Mouse (Mus musculus) hindbrain, embryonic 12.5 days (tissue): ENCODE measurements around the gene Rnf216. TPM values are rescaled to one million over a fixed set of nuclear protein-coding genes. Genes with fewer than 3 reads are reported as not detected.

ENCODE experiments used
- ATAC-seq: fragments of 200-750 bp; cut with Nextera tagmentation; 2 replicates; pipeline ENCODE4 v1.8.0; 2017; ENCODE audit warnings: moderate TSS enrichment; ENCODE audit not compliant: low FRiP score
- H3K27ac ChIP-seq: fragments of 300-500 bp; sonication (generic); 2 replicates; pipeline ENCODE4 v1.5.1; 2016; ENCODE audit warnings: mild to moderate bottlenecking
- H3K27me3 ChIP-seq: fragments of 300-500 bp; sonication (generic); 2 replicates; pipeline ENCODE4 v1.6.1; 2016; ENCODE audit warnings: mild to moderate bottlenecking
- H3K36me3 ChIP-seq: fragments of 300-500 bp; sonication (generic); 2 replicates; pipeline ENCODE4 v1.6.1; 2016; ENCODE audit warnings: mild to moderate bottlenecking
- H3K4me1 ChIP-seq: fragments of 300-500 bp; sonication (generic); 2 replicates; pipeline ENCODE4 v1.6.1; 2016
- H3K4me2 ChIP-seq: fragments of 300-500 bp; sonication (generic); replicated peaks from 2 replicates; pipeline ENCODE4 v1.6.1; 2016; ENCODE audit warnings: mild to moderate bottlenecking
- H3K4me3 ChIP-seq: fragments of 300-500 bp; sonication (generic); 2 replicates; pipeline ENCODE4 v1.5.1; 2016; ENCODE audit warnings: mild to moderate bottlenecking
- H3K9ac ChIP-seq: fragments of 300-500 bp; sonication (generic); 2 replicates; pipeline ENCODE4 v1.6.1; 2016; ENCODE audit warnings: mild to moderate bottlenecking, moderate library complexity
- H3K9me3 ChIP-seq: fragments of 300-500 bp; sonication (generic); replicated peaks from 2 replicates; pipeline ENCODE4 v1.6.1; 2016; ENCODE audit warnings: mild to moderate bottlenecking
- WGBS: fragments of 180-500 bp; shearing (Covaris S2); methylation state at CpG from one replicate; pipeline ENCODE4 v1.1.7; 2016; 5-methylcytosine and 5-hydroxymethylcytosine counted together
- polyA plus RNA-seq: library from polyadenylated mRNA; unstranded; fragments of >200 nt; fragmentation: Nextera tagmentation; extraction: Ambion mirVana; gene quantifications from 2 replicates; pipeline ENCODE4 v1.2.1, GENCODE M21; 2016

Rnf216 gene
- polyA plus RNA-seq, 1 experiment from 2014 or later, result 49.4 TPM

DNA sequence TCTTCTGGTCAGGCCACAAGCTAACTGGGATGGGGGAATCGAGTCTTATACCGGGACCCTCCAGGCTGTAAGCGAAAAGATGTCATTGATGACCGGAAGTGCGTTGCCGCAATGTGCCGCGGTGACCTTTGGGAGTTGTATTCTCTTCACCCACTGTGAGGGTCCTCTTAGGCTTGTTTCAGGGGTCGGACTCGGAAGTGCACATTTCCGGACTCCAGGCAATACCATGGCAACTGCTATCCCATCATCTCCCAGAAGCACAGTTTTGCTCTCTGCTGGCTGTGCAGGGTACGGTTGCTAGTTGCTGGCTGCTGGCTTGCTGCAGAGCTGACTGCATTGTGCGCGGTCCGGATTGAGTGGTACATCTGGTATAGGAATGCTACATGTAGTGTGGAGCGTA lies 16.3 kb upstream of the Rnf216 start:
- Histone ChIP-seq H3K9ac (no peak overlapping the region), H3K4me1 (0 out of 2 replicates have a peak, but pooled peaks cover 5% of the 10 kb centered on the region), H3K27ac (no peak overlapping the region), H3K27me3 (no peaks in the 10 kb centered on the region), H3K36me3 (no peaks in the 10 kb centered on the region), H3K4me3 (no peak overlapping the region), H3K9me3 (peaks cover 8% of the 10 kb centered on the region), H3K4me2 (no peak overlapping the region)
- 91% methylated on average over 16 of the region's 16 CpGs for WGBS
- ATAC-seq, result no peak

DNA sequence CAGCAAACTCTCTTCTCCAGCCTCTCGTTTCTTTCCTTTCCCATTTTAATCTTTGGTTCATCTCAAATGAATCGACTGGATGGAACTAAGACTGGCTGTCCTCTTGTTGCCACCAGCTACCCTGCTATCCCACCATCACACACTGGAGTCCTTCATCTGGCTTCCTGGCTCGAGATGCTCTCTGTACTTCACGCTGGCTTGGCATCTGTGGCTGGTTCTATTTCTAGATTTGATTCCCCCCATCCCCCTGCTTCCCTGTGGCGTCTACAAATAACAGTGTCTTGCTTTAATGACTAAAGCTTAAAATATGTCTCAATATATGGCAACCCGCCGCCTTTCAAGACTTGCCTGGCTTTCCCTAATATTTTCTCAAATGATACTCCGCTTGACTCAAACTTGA lies 15.0 kb upstream of the Rnf216 start:
- no peak overlapping the region for H3K4me2 ChIP-seq
- H3K4me3 ChIP-seq, result no peak overlapping the region
- no peak overlapping the region for H3K9ac ChIP-seq
- H3K9me3 ChIP-seq, result peaks cover 8% of the 10 kb centered on the region
- no peak overlapping the region for H3K27ac ChIP-seq
- no peaks in the 10 kb centered on the region for H3K27me3 ChIP-seq
- WGBS, result 82% methylated on average over 8 of the region's 8 CpGs
- no peaks in the 10 kb centered on the region for H3K36me3 ChIP-seq
- no peak for ATAC-seq
- H3K4me1 ChIP-seq, result 0 out of 2 replicates have a peak, but pooled peaks cover 5% of the 10 kb centered on the region

DNA sequence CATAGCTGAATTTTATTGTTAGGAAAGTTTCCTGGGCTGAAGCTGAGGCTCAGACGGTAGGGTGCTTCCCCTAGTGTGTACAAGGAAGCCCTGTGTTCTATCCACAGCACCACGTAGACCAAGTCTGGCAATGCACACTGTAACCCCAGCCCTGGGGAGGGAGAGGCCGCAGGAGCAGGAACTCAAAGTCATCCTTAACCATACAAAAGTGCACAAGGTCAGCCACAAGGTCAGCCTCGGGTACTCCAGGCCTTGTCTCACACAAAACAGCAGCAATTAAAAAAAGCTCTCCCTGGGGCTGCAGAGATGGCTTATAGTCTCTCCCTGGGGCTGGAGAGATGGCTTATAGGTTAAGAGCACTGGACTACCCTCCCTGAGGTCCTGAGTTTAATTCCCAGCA lies 14.1 kb upstream of the Rnf216 start:
- no peak overlapping the region for H3K4me2 ChIP-seq
- ATAC-seq, result no peak
- 73% methylated on average over 4 of the region's 4 CpGs for WGBS
- no peaks in the 10 kb centered on the region for H3K36me3 ChIP-seq
- H3K9me3 ChIP-seq, result peaks cover 8% of the 10 kb centered on the region
- no peak overlapping the region for H3K9ac ChIP-seq
- H3K27me3 ChIP-seq, result no peaks in the 10 kb centered on the region
- H3K4me3 ChIP-seq, result no peak overlapping the region
- no peak overlapping the region for H3K27ac ChIP-seq
- H3K4me1 ChIP-seq, result 0 out of 2 replicates have a peak, but pooled peaks cover 5% of the 10 kb centered on the region

DNA sequence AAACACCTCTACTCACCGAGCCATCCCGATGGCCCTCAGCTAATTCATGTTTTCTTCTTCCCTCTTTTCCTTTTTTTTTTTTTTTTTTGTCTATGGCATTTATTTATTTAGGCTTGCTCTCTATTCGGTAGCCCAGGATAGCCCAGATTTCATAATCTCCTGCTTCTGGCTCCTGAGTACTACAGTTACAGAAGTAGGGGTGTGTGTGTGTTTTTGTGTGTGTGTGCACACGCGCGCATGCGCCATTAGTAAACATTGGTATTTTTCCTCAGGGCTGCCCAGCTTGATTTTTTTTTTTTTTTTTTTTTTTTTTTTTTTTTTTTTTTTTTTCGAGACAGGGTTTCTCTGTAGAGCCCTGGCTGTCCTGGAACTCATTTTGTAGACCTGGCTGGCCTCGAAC lies 13.3 kb upstream of the Rnf216 start:
- no peak overlapping the region for H3K4me2 ChIP-seq
- H3K27ac ChIP-seq, result peak overlapping the region; percentile 76; the same call in 1 of the 2 replicates
- ATAC-seq, result no peak
- H3K9me3 ChIP-seq, result peaks cover 8% of the 10 kb centered on the region
- 0 out of 2 replicates have a peak, but pooled peaks cover 5% of the 10 kb centered on the region for H3K4me1 ChIP-seq
- H3K9ac ChIP-seq, result no peak overlapping the region
- H3K27me3 ChIP-seq, result no peaks in the 10 kb centered on the region
- no peak overlapping the region for H3K4me3 ChIP-seq
- WGBS, result 91% methylated on average over 9 of the region's 9 CpGs
- no peaks in the 10 kb centered on the region for H3K36me3 ChIP-seq

DNA sequence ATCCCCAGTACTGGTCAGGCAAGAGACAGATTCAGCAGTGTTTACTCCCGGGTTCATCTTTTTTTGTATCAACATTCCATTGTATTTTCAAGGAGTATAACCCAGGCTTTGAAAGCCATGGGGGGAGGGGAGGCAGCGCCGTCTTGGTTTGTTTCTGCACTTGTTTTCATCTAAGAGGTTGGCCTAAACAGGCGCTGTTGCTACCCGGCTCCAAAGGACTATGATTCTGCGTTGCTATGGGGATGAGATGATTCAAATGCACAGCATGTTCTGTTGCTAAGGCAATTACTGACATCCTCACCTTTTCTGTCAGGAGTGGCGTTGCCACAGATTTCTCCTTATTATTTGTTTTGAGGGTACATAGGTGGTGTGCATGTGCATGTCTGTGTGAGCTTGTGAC lies 12.8 kb upstream of the Rnf216 start:
- H3K4me1 ChIP-seq, result 0 out of 2 replicates have a peak, but pooled peaks cover 5% of the 10 kb centered on the region
- H3K27ac ChIP-seq, result peak overlapping the region; percentile 76
- no peak overlapping the region for H3K4me2 ChIP-seq
- H3K27me3 ChIP-seq, result no peaks in the 10 kb centered on the region
- ATAC-seq, result no peak
- no peaks in the 10 kb centered on the region for H3K36me3 ChIP-seq
- no peak overlapping the region for H3K4me3 ChIP-seq
- H3K9me3 ChIP-seq, result peaks cover 8% of the 10 kb centered on the region
- H3K9ac ChIP-seq, result no peak overlapping the region
- 28% methylated on average over 7 of the region's 7 CpGs for WGBS

DNA sequence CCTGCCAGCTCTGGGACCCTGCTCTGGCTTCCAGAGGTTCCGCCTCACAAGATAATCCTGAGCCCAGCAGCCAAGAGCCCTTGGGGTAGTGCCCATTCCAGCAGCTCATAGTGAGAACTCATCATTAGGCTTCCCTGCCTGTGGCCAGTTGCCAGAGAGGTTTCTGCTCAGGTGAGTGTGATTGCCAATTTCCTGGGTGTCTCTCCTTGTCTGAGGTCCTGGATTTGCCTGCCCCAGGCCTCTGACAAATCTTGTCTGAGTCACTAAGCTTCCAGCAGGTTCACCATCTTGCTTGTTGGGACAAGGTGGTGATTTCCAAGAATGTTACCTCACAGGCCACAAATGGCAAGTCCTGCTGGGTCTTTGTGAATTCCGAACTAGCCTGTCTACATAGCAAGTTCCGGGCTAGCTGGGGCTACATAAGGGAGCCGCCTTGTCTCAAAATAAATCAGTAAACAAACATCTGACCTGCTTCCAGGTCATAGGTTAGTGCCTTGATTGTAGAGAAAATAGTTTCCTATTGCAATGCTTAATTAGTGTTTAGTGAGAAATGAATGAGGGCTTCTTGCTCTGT lies 12.1 kb upstream of the Rnf216 start:
- H3K9me3 ChIP-seq, result peaks cover 8% of the 10 kb centered on the region; the same call in 1 of the 2 replicates
- H3K27ac ChIP-seq, result peak overlapping the region; percentile 76; the same call in 1 of the 2 replicates
- no peak overlapping the region for H3K4me2 ChIP-seq
- ATAC-seq, result no peak
- no peaks in the 10 kb centered on the region for H3K27me3 ChIP-seq
- H3K9ac ChIP-seq, result no peak overlapping the region
- no peaks in the 10 kb centered on the region for H3K36me3 ChIP-seq
- WGBS, result 74% methylated on average over 4 of the region's 4 CpGs
- H3K4me3 ChIP-seq, result no peak overlapping the region
- H3K4me1 ChIP-seq, result 0 out of 2 replicates have a peak, but pooled peaks cover 5% of the 10 kb centered on the region

DNA sequence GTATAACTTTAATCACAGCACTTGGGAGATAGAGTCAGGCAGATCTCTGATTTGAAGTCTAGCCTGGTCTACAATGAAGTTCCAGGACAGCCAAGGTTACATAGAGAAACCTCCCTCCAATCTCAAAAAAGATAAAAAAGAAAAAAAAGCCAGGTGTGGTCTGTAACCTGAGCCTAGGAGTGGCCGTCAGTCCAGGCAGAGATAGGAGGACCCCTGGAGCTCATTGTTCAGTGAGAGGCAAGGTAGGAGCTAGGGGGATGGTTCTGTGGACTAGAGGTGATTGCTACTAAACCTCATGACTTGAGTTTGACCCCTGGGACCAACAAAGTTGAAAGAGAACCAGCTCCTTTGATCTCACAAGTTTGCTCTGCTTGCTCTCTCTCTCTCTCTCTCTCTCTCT lies 9.9 kb upstream of the Rnf216 start:
- Histone ChIP-seq H3K27ac (no peak overlapping the region), H3K9me3 (no peaks in the 10 kb centered on the region; the same call in 1 of the 2 replicates), H3K4me1 (0 out of 2 replicates have a peak, but pooled peaks cover 5% of the 10 kb centered on the region), H3K9ac (no peak overlapping the region), H3K4me2 (no peak overlapping the region), H3K36me3 (no peaks in the 10 kb centered on the region), H3K4me3 (no peak overlapping the region), H3K27me3 (no peaks in the 10 kb centered on the region)
- ATAC-seq, result no peak
- 14% methylated on average over 1 of the region's 1 CpGs for WGBS

DNA sequence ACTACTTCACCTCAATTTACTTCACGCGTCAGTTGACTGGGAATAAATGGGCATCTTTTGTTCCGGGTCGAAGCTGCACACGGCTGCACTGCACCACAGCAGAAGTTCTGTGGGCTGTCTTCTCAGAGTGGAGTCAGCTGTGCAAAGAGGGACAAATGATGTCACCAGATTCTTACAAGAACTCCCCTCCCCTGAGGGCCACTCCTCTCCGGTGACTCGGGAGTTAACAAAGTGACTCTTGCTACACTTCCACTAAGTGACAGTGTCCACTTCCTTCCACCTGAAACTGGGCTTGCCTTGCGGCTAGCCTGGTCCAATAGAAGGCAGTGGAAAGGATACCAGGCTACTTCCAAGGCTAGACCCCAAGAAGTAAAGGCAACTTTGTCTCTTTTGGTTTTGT lies 9.3 kb upstream of the Rnf216 start:
- no peak overlapping the region for H3K9ac ChIP-seq
- no peak for ATAC-seq
- H3K4me3 ChIP-seq, result no peak overlapping the region
- H3K36me3 ChIP-seq, result no peaks in the 10 kb centered on the region
- no peak overlapping the region for H3K4me2 ChIP-seq
- 80% methylated on average over 8 of the region's 8 CpGs for WGBS
- no peaks in the 10 kb centered on the region for H3K27me3 ChIP-seq
- H3K9me3 ChIP-seq, result no peaks in the 10 kb centered on the region; the same call in 1 of the 2 replicates
- no peak overlapping the region for H3K27ac ChIP-seq
- 0 out of 2 replicates have a peak, but pooled peaks cover 5% of the 10 kb centered on the region for H3K4me1 ChIP-seq

DNA sequence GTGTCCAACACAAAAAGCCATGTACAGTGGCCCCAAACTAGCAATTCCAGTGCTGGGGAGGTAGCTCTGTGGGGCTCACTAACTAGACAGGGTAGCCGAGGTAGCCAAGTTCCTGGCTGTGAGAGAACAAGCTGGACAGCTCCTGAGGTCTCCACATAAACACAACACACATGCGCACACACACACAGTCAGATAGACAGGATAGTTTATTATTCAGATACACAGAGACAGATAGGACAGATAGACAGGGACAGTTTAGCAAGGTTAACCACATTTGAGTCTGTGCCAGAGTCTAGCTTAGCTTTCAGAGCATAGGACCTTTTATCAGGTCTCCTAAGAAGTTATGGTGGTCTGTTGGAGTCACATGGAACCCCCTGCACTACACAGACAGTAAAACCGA lies 6.0 kb downstream of the Rnf216 start:
- no peak for ATAC-seq
- 94% methylated on average over 3 of the region's 3 CpGs for WGBS

DNA sequence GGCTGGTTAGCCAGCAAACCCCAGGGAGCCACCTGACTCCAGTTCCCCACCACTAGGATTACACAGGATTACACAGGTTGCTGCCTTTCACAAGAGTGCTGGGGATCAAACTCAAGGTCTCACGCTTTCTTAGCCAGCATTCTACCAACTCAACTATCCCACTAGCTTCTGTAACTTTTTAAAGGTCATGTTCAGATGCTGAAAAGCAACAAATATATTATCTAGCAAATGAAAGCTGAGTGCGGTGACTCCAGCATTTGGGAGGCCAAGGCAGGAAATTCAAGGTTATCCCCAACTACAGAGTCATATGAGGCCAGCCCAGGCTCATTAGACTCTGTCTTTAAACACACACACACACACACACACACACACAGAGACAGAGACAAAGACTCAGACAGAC lies 9.6 kb downstream of the Rnf216 start:
- peaks cover 6% of the 10 kb centered on the region for H3K4me1 ChIP-seq
- H3K27ac ChIP-seq, result no peak overlapping the region
- H3K9me3 ChIP-seq, result no peaks in the 10 kb centered on the region
- H3K9ac ChIP-seq, result no peak overlapping the region
- H3K27me3 ChIP-seq, result no peaks in the 10 kb centered on the region
- 95% methylated on average over 2 of the region's 2 CpGs for WGBS
- H3K36me3 ChIP-seq, result no peaks in the 10 kb centered on the region
- H3K4me2 ChIP-seq, result no peak overlapping the region
- no peak for ATAC-seq
- no peak overlapping the region for H3K4me3 ChIP-seq

More for the DNA sequence above, 6.0 kb downstream of the Rnf216 start:
- 0 out of 2 replicates have a peak, but pooled peaks cover 3% of the 10 kb centered on the region for H3K36me3 ChIP-seq
- no peak overlapping the region for H3K9ac ChIP-seq
- H3K4me1 ChIP-seq, result peaks cover 9% of the 10 kb centered on the region
- H3K27me3 ChIP-seq, result no peaks in the 10 kb centered on the region
- H3K9me3 ChIP-seq, result no peaks in the 10 kb centered on the region
- H3K4me3 ChIP-seq, result no peak overlapping the region
- H3K4me2 ChIP-seq, result no peak overlapping the region
- no peak overlapping the region for H3K27ac ChIP-seq

DNA sequence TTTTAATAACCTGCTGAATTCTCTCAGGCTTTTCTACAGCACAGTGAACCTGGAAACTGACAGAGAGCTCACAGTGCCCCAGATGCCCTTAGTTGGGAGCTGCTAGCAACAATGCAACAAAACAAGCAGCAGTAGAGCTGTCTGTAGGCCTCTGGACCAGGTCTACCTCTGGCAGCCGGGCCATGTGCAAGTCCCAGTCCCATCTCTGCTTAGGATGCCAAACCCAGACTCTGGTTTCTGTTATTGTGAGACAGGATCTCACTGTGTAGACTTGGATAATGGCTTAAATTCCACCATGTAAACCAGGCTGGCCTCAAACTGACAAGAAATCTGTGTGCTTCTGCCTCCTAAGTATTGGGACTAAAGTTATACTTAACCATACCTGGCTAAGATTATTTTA lies 11.2 kb downstream of the Rnf216 start:
- no peaks in the 10 kb centered on the region for H3K27me3 ChIP-seq
- no peak for ATAC-seq
- no peak overlapping the region for H3K4me3 ChIP-seq
- 91% methylated on average over 1 of the region's 1 CpGs for WGBS
- H3K36me3 ChIP-seq, result no peaks in the 10 kb centered on the region
- H3K27ac ChIP-seq, result no peak overlapping the region
- no peak overlapping the region for H3K9ac ChIP-seq
- no peaks in the 10 kb centered on the region for H3K9me3 ChIP-seq
- no peak overlapping the region for H3K4me2 ChIP-seq
- peaks cover 6% of the 10 kb centered on the region for H3K4me1 ChIP-seq

DNA sequence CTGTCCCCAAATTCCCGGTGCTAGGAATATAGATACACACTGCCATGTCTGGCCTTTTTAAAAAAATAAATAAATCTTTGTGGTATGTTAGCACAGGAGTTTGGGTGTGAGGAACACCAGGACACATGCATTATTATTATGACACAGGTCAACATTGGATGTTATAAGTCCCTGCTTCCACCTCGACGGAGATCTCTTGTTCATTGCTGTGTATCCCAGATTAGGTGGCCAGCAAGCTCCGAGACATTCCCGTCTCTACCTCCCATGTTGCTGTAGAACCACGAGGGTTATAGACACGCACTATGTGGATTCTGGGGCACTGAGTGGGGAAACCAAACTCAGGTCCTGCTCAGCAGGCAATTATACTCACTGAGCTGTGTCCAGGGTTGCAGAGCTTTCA lies 17.5 kb downstream of the Rnf216 start:
- H3K9me3 ChIP-seq, result no peaks in the 10 kb centered on the region
- no peak overlapping the region for H3K27ac ChIP-seq
- H3K9ac ChIP-seq, result no peak overlapping the region
- H3K4me1 ChIP-seq, result no peaks in the 10 kb centered on the region
- no peaks in the 10 kb centered on the region for H3K27me3 ChIP-seq
- H3K4me2 ChIP-seq, result no peak overlapping the region
- ATAC-seq, result no peak
- no peak overlapping the region for H3K4me3 ChIP-seq
- 91% methylated on average over 7 of the region's 7 CpGs for WGBS
- H3K36me3 ChIP-seq, result peaks cover 14% of the 10 kb centered on the region; the same call in 1 of the 2 replicates

DNA sequence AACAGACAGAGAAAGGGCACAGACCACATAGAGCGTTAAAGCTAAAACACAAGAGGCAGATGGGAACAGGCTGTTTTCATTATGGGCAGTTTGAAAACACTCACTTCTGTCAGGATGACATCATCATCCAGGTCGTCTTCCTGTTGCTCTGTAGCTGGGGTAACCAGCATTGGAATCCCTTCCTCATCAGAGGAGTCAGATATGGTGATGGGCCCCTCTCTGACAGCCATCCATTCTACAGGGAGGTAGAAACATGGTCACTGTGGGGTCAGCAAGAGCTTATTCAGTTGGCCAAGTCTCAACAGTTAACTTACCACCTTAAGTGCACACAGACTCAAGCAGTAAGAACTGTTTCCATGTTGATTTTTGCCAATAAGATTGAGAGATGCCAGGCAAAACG lies 19.9 kb downstream of the Rnf216 start:
- no peaks in the 10 kb centered on the region for H3K9me3 ChIP-seq
- peaks cover 34% of the 10 kb centered on the region for H3K36me3 ChIP-seq
- H3K9ac ChIP-seq, result no peak overlapping the region
- no peaks in the 10 kb centered on the region for H3K27me3 ChIP-seq
- no peak overlapping the region for H3K4me2 ChIP-seq
- H3K4me3 ChIP-seq, result no peak overlapping the region
- no peak overlapping the region for H3K27ac ChIP-seq
- no peak for ATAC-seq
- 64% methylated on average over 3 of the region's 3 CpGs for WGBS
- H3K4me1 ChIP-seq, result no peaks in the 10 kb centered on the region
